Mouse (Mus musculus) kidney, adult 2 months (tissue): ENCODE measurements around the gene Eif4h.

Source experiments
- CTCF ChIP-seq: fragments of 200-500 bp; conservative IDR thresholded peaks from 2 replicates; pipeline ENCODE4 v1.5.1; 2011; ENCODE audit warnings: low read depth, mild to moderate bottlenecking, control low read depth, low read length, moderate library complexity, mixed read lengths; ENCODE audit not compliant: insufficient read depth, insufficient read length
- POLR2A ChIP-seq: fragments of 200-500 bp; IDR thresholded peaks from one replicate; pipeline ENCODE4 v1.6.1; 2011; ENCODE audit warnings: low read depth, low read length, control low read depth

DNA sequence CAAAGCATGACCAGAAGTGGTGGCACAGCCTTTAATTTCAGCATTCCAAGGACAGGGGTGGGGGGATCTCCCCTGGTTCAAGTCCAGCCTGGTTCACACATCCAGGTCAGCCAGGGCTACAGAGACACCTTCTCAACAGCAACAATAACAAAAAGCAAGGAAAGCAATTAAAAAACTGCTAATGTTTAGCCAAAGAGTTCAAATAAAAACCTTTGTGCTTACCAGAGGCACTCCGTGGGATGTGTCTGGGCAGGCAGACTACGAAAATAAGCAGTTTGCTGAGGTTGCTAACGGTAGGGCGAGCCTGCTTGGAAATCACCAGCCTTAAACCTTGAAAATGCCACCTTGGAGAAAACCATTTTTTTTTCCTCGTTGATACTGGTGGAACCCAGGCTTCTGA lies 58.1 kb downstream of the Eif4h start, which contains the start of gene Rfc2:
- TF ChIP-seq CTCF, result no peak
- no peak for TF ChIP-seq POLR2A
